Mouse (Mus musculus) layer of hippocampus, adult 2 months (tissue): ENCODE data around the gene Gm8281. TPM values are rescaled to one million over a fixed set of nuclear protein-coding genes. Genes with fewer than 3 reads are reported as not detected.
A peak's percentile ranks its signal among the peaks of the same experiment; 100 is the strongest.
"Not testable (repeated sequence)": the region's sequence is repeated elsewhere in the genome, so short reads cannot be mapped to it uniquely, and the experiment has no call there.

Experiments
- DNase-seq, 2 experiments: peaks; one replicate each; pipeline ENCODE4 v3.0.0; 2022; ENCODE audit warnings: low spot score in 2 of 2
- H3K27ac ChIP-seq: fragments of 200-600 bp; 2 replicates; pipeline ENCODE4 v1.8.1; 2022
- H3K4me3 ChIP-seq: fragments of 200-600 bp; 2 replicates; pipeline ENCODE4 v1.8.1; 2022; ENCODE audit warnings: mild to moderate bottlenecking
- long read RNA-seq, 2 experiments: library from polyadenylated mRNA; stranded (forward); transcript quantifications; one replicate each; pipeline ENCODE4 v2.0.0; 2021; ENCODE audit warnings: borderline mapping rate in 2 of 2
- total RNA-seq, 2 experiments: library from RNA; stranded (reverse); gene quantifications; 2 replicates each; pipeline ENCODE4 v1.2.3; 2021

Gm8281 gene
- total RNA-seq = 1 to 10 TPM; 1.2 to 1.9 TPM
- long read RNA-seq, experiment 1, partial matches to known transcripts = 0 of 1 reads
- long read RNA-seq, experiment 1, other reads (novel, unspliced or antisense) = 1 of 1 reads
- long read RNA-seq, experiment 2, partial matches to known transcripts = 0 of 2 reads
- long read RNA-seq, experiment 2, other reads (novel, unspliced or antisense) = 2 of 2 reads

GRCm38 (mm10) chr14:5070611-5071490, at the start of gene Gm8281:
TSS of gene Gm8281 (plus strand) at chr14:5071040.
- peak within 1 kb of the TSS; percentile 18; the same call in 1 of the 2 replicates for H3K4me3 ChIP-seq
- DNase-seq, H3K27ac ChIP-seq: not testable (repeated sequence)

GRCm38 (mm10) chr14:5050329-5050728, 20.5 kb upstream of the Gm8281 start, which contains the start of gene 4930555G01Rik:
TSS of gene 4930555G01Rik (plus strand) at chr14:5050629.
- DNase-seq, H3K4me3 ChIP-seq, H3K27ac ChIP-seq: not testable (repeated sequence)

DNA sequence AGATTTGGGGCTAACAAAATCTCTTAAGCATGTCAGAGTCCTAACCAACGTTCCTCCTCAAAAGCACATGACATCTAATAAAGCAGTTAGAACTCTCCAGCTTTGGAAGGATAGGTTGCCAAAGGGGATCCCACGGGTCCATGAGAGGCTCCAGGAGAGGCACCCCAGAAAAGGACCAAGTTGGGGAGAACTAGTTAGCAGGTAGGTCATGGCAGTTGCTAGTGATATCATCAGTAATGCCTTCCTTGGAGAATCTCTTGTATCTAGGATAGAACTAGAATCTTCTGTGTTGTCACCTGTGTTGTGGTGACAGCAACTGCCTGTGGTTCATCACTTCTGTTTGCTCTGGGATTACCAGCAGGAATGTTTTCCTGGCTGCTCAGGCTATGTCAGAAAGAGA, 60.4 kb downstream of the Gm8281 start, which contains the start of gene Gm8279:
Gene Gm8279 (plus strand): TSS at position 301 of the 400 bp plus-strand sequence.
- not testable (repeated sequence) for H3K27ac ChIP-seq, H3K4me3 ChIP-seq, DNase-seq

Other genes starting within 250 kb of the Gm8281 start
- not detected for gene Gm3269, start 232.9 kb upstream of the Gm8281 start, total RNA-seq
- 10 to 100 TPM in 1 of 2 experiments, 1 to 10 TPM in 1; 8.4 to 13.3 TPM for gene Gm3264, start 215.5 kb upstream of the Gm8281 start, total RNA-seq
- gene Gm3278, start 178.6 kb upstream of the Gm8281 start, total RNA-seq = not detected
- gene Gm8297, start 87.1 kb upstream of the Gm8281 start, total RNA-seq = not detected
- gene Gm3298, start 55.1 kb upstream of the Gm8281 start, total RNA-seq = not detected
- not detected for gene 4930555G01Rik, start 20.4 kb upstream of the Gm8281 start, total RNA-seq
- gene Gm8279, start 60.5 kb downstream of the Gm8281 start, total RNA-seq = not detected
- not detected for gene Gm3317, start 93.5 kb downstream of the Gm8281 start, total RNA-seq
- gene Gm8271, start 114.8 kb downstream of the Gm8281 start, total RNA-seq = not detected
- gene Gm3526, start 189.5 kb downstream of the Gm8281 start, total RNA-seq = not detected